ENCODE assay signal across 27 mouse cellular contexts in genomic region chr10:61304046-61304445, GRCm38 (mm10). TPM values are rescaled to one million over a fixed set of nuclear protein-coding genes. Genes with fewer than 3 reads are reported as not detected.
DNase-seq lines count a peak whose midpoint lies in the region; ATAC-seq and TF ChIP-seq lines count a peak whose summit lies in the region.
"Had no signal": no experiment of that assay in that cellular context is flagged by ENCODE, and none has a peak within 500 bp of the region (broad histone marks: within the 10 kb centered on the region; RNA-seq: fewer than 3 reads in every experiment).

No protein-coding gene starts in this region.

- H3K9ac ChIP-seq in limb, embryonic 12.5 days (replicated peaks), result no peak overlapping the region
- no peak overlapping the region for H3K9ac ChIP-seq in stomach, postnatal 0 days (ENCODE audit: low read length)
- H3K9ac ChIP-seq: heart, embryonic 13.5 days; kidney, embryonic 15.5 days; liver, embryonic 13.5 days; lung, embryonic 14.5 days; midbrain, embryonic 13.5 days; neural tube, embryonic 12.5 days had no signal

- TF ChIP-seq CTCF in stomach, postnatal 0 days (IDR thresholded peaks at IDR 0.05; ENCODE audit: low read depth), result 0 out of 2 replicates have a peak, but pooled peaks have one; percentile 2

- H3K9me3 ChIP-seq in limb, embryonic 12.5 days, result no peaks in the 10 kb centered on the region
- no peaks in the 10 kb centered on the region for H3K9me3 ChIP-seq in limb, embryonic 10.5 days (replicated peaks)
- no peaks in the 10 kb centered on the region for H3K9me3 ChIP-seq in stomach, postnatal 0 days (ENCODE audit: control insufficient read depth, low read length)
- H3K9me3 ChIP-seq: forebrain, embryonic 10.5 days; heart, embryonic 13.5 days; kidney, embryonic 15.5 days; liver, embryonic 13.5 days; megakaryocyte, embryonic 14.5 days; midbrain, embryonic 13.5 days; neural tube, embryonic 12.5 days had no signal

- TF ChIP-seq EP300 in stomach, postnatal 0 days (optimal IDR thresholded peaks at IDR 0.05), result no peak

- H3K4me3 ChIP-seq in limb, embryonic 12.5 days (replicated peaks), result no peak overlapping the region
- no peak overlapping the region for H3K4me3 ChIP-seq in limb, embryonic 10.5 days
- no peak overlapping the region for H3K4me3 ChIP-seq in stomach, postnatal 0 days (ENCODE audit: low read depth, low read length)
- H3K4me3 ChIP-seq: forebrain, embryonic 10.5 days; heart, embryonic 13.5 days; kidney, embryonic 15.5 days; liver, embryonic 13.5 days; megakaryocyte, embryonic 14.5 days; midbrain, embryonic 13.5 days; neural tube, embryonic 12.5 days had no signal

- H3K36me3 ChIP-seq in limb, embryonic 12.5 days, result no peaks in the 10 kb centered on the region
- no peaks in the 10 kb centered on the region for H3K36me3 ChIP-seq in limb, embryonic 10.5 days
- H3K36me3 ChIP-seq in stomach, postnatal 0 days (ENCODE audit: control insufficient read depth, insufficient read depth, low read length), result no peaks in the 10 kb centered on the region
- H3K36me3 ChIP-seq: forebrain, embryonic 10.5 days; kidney, embryonic 15.5 days; liver, embryonic 13.5 days; midbrain, embryonic 13.5 days; neural tube, embryonic 12.5 days had no signal

- H3K4me1 ChIP-seq in limb, embryonic 12.5 days (replicated peaks), result peaks cover 9% of the 10 kb centered on the region
- H3K4me1 ChIP-seq in limb, embryonic 10.5 days, result peaks cover 15% of the 10 kb centered on the region
- no peaks in the 10 kb centered on the region for H3K4me1 ChIP-seq in stomach, postnatal 0 days (replicated peaks; ENCODE audit: control insufficient read depth, insufficient read depth)
- H3K4me1 ChIP-seq: heart, embryonic 13.5 days; liver, embryonic 13.5 days; midbrain, embryonic 13.5 days; neural tube, embryonic 12.5 days had no signal

- peak; percentile 74 for DNase-seq in cerebellum, postnatal 14 days
- no peak for DNase-seq in cerebellum, adult 11-12 months
- DNase-seq in limb, embryonic 10.5 days (ENCODE audit: low spot score), result no peak
- DNase-seq in brain, adult 2 months (ENCODE audit: low read depth, low spot score), result peak; percentile 24
- DNase-seq in stomach, postnatal 0 days (ENCODE audit: low spot score), result no peak
- DNase-seq in layer of hippocampus, adult 11-12 months (ENCODE audit: low spot score), result no peak
- DNase-seq: adrenal gland, adult 2 months; gastrocnemius, postnatal 14 days; heart, adult 18-20 months; heart, postnatal 14 days; kidney, adult 11 months; kidney, postnatal 4 days; layer of hippocampus, adult 9-11 months; liver, embryonic 13.5 days; lung, embryonic 14.5 days; right cerebral cortex, postnatal 14 days had no signal

- no peak for ATAC-seq in limb, embryonic 12.5 days (ENCODE audit: insufficient number of reproducible peaks, insufficient read depth, low FRiP score, low TSS enrichment, low read depth)
- ATAC-seq in stomach, postnatal 0 days (ENCODE audit: low FRiP score, low TSS enrichment), result no peak
- ATAC-seq: forebrain, embryonic 16.5 days; midbrain, embryonic 13.5 days; Patski had no signal

- H3K4me2 ChIP-seq in limb, embryonic 12.5 days, result no peak overlapping the region
- no peak overlapping the region for H3K4me2 ChIP-seq in stomach, postnatal 0 days (replicated peaks; ENCODE audit: low read depth)
- H3K4me2 ChIP-seq: heart, embryonic 13.5 days; kidney, embryonic 15.5 days; liver, embryonic 13.5 days; lung, embryonic 14.5 days; midbrain, embryonic 13.5 days; neural tube, embryonic 12.5 days had no signal

- no peaks in the 10 kb centered on the region for H3K27me3 ChIP-seq in limb, embryonic 12.5 days
- H3K27me3 ChIP-seq in limb, embryonic 10.5 days (ENCODE audit: low read depth, poor library complexity, severe bottlenecking), result 0 out of 2 replicates have a peak, but pooled peaks cover 4% of the 10 kb centered on the region
- no peaks in the 10 kb centered on the region for H3K27me3 ChIP-seq in stomach, postnatal 0 days (ENCODE audit: control insufficient read depth, insufficient read depth, low read length)
- H3K27me3 ChIP-seq: heart, embryonic 13.5 days; kidney, embryonic 15.5 days; liver, embryonic 13.5 days; midbrain, embryonic 13.5 days; neural tube, embryonic 12.5 days; Patski had no signal

- 85% methylated on average over 6 of the region's 6 CpGs for WGBS in limb, embryonic 12.5 days
- 85% methylated on average over 6 of the region's 6 CpGs for WGBS in limb, embryonic 10.5 days
- 59% methylated on average over 6 of the region's 6 CpGs for WGBS in stomach, postnatal 0 days

- peak overlapping the region; percentile 4; the same call in 1 of the 2 replicates for H3K27ac ChIP-seq in limb, embryonic 12.5 days
- no peak overlapping the region for H3K27ac ChIP-seq in limb, embryonic 10.5 days
- no peak overlapping the region for H3K27ac ChIP-seq in stomach, postnatal 0 days (replicated peaks)
- H3K27ac ChIP-seq: forebrain, embryonic 10.5 days; heart, embryonic 13.5 days; kidney, embryonic 15.5 days; liver, embryonic 13.5 days; midbrain, embryonic 13.5 days; neural tube, embryonic 12.5 days had no signal

RNA-seq across cellular contexts. Expression of gene Prf1, which starts 6.4 kb away (rescaled TPM):
- not detected in 2 replicates for polyA plus RNA-seq in limb, embryonic 12.5 days (2016; fragmentation: Nextera tagmentation; extraction: Ambion mirVana)
- polyA plus RNA-seq in limb, embryonic 10.5 days (2016; fragmentation: Nextera tagmentation; extraction: Ambion mirVana), result not detected in 2 replicates
- 0.05 TPM in 1 of 2 replicates, not detected in the other for polyA plus RNA-seq in stomach, postnatal 0 days (2015; fragmentation: Nextera tagmentation; extraction: Ambion mirVana)
- polyA plus RNA-seq: embryonic facial prominence, embryonic 11.5 days; forebrain, embryonic 10.5 days; forebrain, embryonic 16.5 days; heart, embryonic 13.5 days; kidney, embryonic 15.5 days; limb, embryonic 14.5 days; liver, embryonic 13.5 days; lung, embryonic 14.5 days; midbrain, embryonic 13.5 days; neural tube, embryonic 12.5 days; Patski had no signal

RNA-seq across cellular contexts. Expression of gene Adamts14, which starts 30.8 kb away (rescaled TPM):
- polyA plus RNA-seq in limb, embryonic 12.5 days (2016; fragmentation: Nextera tagmentation; extraction: Ambion mirVana), result 0.85 and 1.2 TPM in 2 replicates
- 0.46 and 0.48 TPM in 2 replicates for polyA plus RNA-seq in limb, embryonic 10.5 days (2016; fragmentation: Nextera tagmentation; extraction: Ambion mirVana)
- 1.1 TPM in 2 replicates for polyA plus RNA-seq in stomach, postnatal 0 days (2015; fragmentation: Nextera tagmentation; extraction: Ambion mirVana)

Comparison
In these comparisons a context has a peak if more than half of its experiments do, and no peak if none do; other contexts are left out.
1. DNase-seq: peak in cerebellum, postnatal 14 days (2 of 2) and brain, adult 2 months (single experiment); none in cerebellum, adult 11-12 months (single experiment), limb, embryonic 10.5 days (single experiment), stomach, postnatal 0 days (single experiment) and layer of hippocampus, adult 11-12 months (single experiment).